13 mouse cellular contexts compared by ENCODE assay signal in the genomic region with DNA sequence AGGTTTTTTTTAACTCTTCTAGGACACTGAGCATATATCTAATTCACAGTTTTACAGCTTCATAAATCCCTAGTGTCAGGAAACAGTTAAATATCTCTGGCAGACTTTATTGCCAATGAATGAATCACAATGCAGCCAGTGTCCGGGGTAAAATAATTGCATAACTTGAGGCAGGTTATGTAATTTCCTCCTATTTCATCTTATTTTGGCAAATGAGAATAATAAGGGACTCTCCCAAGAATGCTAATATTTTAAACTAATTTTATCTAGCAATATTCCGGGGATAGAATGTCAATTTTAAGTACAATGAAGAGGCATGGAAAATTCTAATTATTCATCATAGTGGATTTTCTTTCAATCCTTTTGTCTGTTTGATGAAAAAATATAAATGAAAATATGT.
DNase-seq lines count a peak whose midpoint lies in the region.
"Had no signal": no experiment of that assay in that cellular context is flagged by ENCODE, and none has a peak within 500 bp of the region (broad histone marks: within the 10 kb centered on the region; RNA-seq: fewer than 3 reads in every experiment).

No protein-coding gene starts in this region.

- DNase-seq in heart, adult 8-10 months (ENCODE audit: low spot score): peak; percentile 2
- no peak for DNase-seq in heart, postnatal 4 days
- peak; percentile 69 for DNase-seq in Muller cell, postnatal 12 days (ENCODE audit: inconsistent ontology term)
- peak; percentile 8 for DNase-seq in fat pad, adult 2 months (ENCODE audit: extremely low read depth, low read depth, low spot score)
- no peak for DNase-seq in yolk sac, embryonic 10.5 days (ENCODE audit: low spot score)
- DNase-seq in frontal cortex, postnatal 36 days (ENCODE audit: low spot score in 2 of 2): no peak
- DNase-seq in kidney, adult 8-10 months: no peak
- DNase-seq: adrenal gland, postnatal 10 days; cerebellum, adult 18-20 months; cerebellum, adult 9-11 months; cerebellum, postnatal 36 days; gastrocnemius, postnatal 10 days; heart, postnatal 14 days had no signal

Comparison
In these comparisons a context has a peak if more than half of its experiments do, and no peak if none do; other contexts are left out.
1. DNase-seq: peak in heart, adult 8-10 months (single experiment), Muller cell, postnatal 12 days (single experiment) and fat pad, adult 2 months (single experiment); none in heart, postnatal 4 days (single experiment), yolk sac, embryonic 10.5 days (single experiment), frontal cortex, postnatal 36 days (0 of 2) and kidney, adult 8-10 months (0 of 2).